Mouse (Mus musculus): ENCODE results near the gene Taar3.

Taar3 gene

DNA sequence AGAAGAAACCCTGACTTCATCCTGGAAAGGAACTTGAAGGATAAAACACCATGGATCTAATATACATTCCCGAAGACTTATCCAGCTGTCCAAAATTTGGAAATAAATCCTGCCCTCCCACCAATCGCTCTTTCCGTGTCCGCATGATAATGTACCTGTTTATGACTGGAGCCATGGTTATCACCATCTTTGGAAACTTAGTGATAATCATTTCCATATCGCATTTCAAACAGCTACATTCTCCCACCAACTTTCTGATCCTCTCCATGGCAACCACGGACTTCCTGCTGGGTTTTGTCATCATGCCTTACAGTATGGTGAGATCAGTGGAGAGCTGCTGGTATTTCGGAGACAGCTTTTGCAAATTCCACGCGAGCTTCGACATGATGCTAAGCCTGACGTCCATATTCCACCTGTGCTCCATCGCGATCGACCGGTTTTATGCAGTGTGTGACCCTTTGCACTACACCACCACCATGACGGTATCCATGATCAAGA is at the start of gene Taar3:
Taar3 (plus strand) TSS at position 51 of the 498 bp plus-strand sequence.
- ATAC-seq (ENCODE audit: insufficient number of reproducible peaks, low FRiP score, low TSS enrichment) = no peak

DNA sequence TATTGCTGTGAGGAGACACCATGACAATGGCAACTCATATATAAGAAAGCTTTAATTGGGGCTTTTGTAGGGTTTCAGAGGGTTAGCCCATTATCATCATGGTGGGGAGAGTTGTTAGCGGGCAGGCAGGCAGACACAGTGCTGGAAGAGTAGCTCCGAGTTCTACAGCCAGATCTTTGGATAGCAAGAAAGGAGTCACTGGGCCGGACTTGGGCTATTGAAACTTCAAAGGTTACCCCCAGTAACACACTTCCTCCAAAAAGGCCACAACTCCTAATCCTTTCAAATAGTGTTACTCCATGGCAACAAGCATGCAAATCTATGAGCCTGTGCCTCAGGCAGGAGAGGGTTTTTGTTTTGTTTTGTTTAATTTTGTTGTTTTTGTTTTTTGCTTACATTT is 48.2 kb upstream of the Taar3 start:
- no peak for ATAC-seq (ENCODE audit: insufficient number of reproducible peaks, low FRiP score, low TSS enrichment)

DNA sequence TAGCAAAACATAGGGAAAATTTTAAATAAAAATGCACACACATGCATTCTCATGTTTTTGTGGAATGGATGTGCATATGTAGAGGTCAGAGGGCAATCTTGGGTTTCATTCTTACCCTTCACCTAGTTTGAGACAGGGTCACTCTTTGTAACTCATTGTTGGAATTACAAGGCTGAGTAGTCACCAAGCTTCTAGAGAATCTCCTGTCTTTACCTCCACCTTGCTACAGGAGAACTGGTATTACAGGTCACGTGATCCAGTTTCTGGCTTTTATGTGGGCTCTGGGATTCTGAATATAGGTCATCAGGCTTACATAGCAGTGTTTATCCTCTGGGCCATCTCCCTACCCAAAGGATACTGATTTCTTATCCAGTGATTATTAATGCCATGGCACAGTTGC is 43.7 kb upstream of the Taar3 start:
- ATAC-seq (ENCODE audit: insufficient number of reproducible peaks, low FRiP score, low TSS enrichment) = no peak

DNA sequence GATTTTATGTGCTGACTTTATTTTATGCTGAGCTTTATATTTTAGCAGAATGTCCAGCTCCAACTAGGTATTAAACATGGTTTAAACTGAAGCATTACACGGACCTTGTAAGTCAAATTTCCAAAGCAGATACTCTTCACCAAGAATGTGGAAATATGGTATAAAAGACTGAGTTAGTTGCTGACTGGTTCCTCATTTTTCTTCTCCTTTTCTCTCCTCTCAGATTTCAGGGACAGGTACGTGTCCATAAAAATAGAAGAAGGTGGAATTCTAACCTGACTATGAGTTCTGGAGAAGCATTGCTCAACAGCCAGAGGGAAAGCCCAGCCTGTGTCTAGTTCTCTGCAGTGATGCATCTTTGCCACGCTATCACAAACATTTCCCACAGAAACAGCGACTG is 29.3 kb upstream of the Taar3 start, which contains the start of gene Taar1:
Taar1 (plus strand) TSS at position 301 of the 400 bp plus-strand sequence.
- ATAC-seq (ENCODE audit: insufficient number of reproducible peaks, low FRiP score, low TSS enrichment) = no peak

DNA sequence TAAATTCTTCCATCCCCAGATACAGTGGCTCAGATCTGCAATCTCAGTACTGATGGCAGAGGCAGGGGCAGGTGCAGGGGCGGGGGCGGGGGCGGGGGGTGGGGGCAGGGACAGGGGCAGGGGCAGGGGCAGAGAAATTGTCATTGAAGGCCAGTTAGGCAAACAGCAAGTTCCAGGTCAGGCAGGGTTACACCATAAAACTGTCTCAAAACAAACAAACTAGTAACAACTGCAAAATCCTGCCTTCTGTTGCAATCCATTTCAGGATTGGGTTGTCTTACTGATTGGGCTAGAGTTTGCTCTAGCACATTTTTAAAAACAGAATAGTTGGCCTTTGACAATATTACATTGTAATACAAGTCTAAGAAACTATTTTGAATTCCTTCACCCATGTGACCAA is 26.9 kb upstream of the Taar3 start:
- no peak for ATAC-seq (ENCODE audit: insufficient number of reproducible peaks, low FRiP score, low TSS enrichment)

DNA sequence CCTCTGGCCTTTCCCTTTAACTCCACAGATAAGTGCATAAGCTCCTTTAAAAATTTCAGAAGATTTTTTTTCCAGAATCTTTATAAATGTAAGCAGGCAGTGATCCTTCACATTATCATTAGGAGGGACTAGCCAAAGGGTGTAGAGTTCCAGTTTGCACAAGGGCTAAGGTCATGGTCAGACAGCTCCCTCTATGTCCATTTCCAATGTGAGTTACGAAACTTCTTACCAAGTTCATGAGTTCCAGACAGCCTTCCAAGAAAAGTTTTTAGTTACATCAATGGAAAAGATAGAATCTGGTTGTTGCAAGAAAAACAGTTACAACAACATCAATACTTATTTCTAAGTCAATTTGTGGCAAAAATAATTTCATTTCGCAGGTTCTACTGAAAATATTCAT is 25.4 kb upstream of the Taar3 start:
- no peak for ATAC-seq (ENCODE audit: insufficient number of reproducible peaks, low FRiP score, low TSS enrichment)

DNA sequence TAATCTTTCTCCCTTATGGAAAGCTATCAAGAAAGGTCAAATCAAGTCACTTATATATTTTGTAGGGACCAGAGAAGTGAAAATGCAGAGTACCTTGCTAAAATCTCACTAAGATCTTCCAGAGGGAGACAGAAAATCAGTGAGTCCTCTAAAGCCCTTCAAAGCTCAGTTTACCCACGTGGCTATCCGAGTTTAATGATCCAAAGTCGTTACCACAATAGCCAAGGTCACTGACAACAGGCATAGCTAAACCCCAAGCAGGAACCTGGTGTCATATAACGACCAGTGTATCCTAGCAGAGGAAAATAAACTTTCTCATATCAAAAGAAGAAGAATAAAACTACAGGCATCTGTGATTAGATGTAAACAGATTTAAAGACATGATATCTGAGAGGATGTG is 11.7 kb upstream of the Taar3 start:
- no peak for ATAC-seq (ENCODE audit: insufficient number of reproducible peaks, low FRiP score, low TSS enrichment)

DNA sequence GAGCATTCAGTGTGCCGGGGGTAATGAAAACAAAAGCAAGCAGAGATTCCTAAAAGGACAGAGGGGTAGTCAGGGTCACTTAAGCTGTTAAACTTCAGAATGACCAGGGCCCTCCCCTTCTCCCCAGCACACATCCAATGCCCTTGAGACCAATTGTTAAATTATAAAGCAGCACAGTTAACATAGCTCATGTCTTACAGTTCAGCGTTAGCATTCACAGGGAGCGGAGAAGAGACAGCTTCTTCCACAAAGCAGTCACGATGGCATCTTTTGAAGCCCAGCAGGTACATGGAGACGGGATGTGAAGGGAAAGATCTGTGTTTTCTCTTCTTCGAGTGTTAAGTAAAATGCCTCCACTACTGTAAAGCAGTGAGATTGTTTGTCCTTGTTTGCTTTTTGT is 11.0 kb upstream of the Taar3 start, which contains the start of gene Taar2:
Taar2 (plus strand) TSS at position 261 of the 400 bp plus-strand sequence.
- 0 out of 2 replicates have a peak, but pooled peaks have one; percentile 20 for ATAC-seq (ENCODE audit: insufficient number of reproducible peaks, low FRiP score, low TSS enrichment)

DNA sequence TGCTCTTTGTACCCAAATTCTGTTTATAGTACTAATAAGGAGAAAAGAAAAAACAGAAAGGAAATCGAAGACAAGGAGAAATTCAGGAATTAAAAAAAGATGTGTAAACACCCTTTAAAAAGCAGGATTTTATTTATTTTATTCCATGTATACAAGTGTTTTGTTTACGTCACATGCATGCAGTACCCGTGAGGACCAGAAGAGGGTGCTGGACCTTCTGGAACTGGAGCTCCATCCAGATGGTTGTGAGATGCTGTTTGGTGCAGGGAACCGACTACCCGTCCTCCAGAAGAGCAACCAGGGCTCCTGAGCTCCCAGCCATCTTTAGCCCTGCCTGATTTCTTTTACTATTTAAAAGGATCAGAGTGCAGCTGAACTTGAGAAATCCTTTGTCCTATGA is 6.9 kb upstream of the Taar3 start:
- no peak for ATAC-seq (ENCODE audit: insufficient number of reproducible peaks, low FRiP score, low TSS enrichment)

DNA sequence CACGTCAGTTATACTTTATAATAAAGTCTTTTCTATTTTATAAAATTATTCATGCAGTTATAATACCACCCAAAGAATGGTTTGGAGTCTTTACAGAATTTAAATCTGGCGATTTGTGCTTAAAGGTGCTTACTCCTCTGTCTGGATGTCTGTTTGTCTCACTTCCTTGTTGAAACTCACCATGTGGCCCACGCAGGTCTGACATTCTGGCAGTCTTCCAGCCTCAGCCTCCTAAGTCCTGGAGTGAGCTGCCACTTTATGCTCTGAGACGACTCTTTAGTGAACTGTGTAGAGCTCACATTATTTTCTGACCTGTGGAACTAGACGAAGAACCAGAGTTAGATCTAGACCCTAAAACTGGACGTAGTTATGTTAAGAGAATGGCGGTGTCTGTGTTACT is 1.3 kb upstream of the Taar3 start:
- no peak for ATAC-seq (ENCODE audit: insufficient number of reproducible peaks, low FRiP score, low TSS enrichment)

DNA sequence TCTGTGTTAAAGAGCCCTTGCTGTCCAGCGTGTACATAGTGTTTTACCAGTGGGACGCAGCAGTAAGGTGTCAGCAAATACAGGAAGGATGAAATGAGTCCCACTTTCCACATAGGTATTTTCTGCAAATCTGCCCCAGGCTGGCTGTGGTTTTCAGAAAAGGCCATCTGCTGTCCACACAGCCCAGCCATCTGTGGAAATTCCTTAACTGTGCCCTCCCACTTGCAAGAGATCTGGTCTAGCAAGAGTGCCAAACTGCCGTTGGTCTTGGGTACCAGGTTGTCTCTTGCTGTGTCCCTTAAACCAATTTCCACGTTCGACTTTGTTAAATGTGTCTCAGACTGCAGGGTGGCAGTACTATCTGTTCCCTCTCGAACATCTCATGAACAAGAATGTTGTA is 2.4 kb downstream of the Taar3 start:
- ATAC-seq (ENCODE audit: insufficient number of reproducible peaks, low FRiP score, low TSS enrichment) = peak; percentile 93

DNA sequence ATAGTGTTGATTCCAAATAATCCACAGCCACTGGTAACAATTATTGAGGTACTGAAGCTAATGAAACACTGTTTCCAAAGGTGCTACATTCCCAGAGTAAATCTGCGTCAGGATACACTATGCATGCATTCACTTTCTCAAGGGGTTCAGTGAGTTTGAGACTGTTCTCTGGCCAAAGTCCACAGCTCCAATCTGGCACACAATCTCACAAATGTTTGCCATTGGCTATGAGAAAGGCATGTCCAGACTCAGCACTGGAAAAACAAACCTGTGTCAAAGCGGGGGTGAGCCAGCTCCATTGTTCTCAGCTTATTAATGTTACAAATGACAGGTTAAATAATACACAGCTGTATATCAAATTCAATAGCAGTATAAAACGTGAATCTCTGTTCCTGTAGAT is 9.7 kb downstream of the Taar3 start:
- ATAC-seq (ENCODE audit: insufficient number of reproducible peaks, low FRiP score, low TSS enrichment) = no peak

DNA sequence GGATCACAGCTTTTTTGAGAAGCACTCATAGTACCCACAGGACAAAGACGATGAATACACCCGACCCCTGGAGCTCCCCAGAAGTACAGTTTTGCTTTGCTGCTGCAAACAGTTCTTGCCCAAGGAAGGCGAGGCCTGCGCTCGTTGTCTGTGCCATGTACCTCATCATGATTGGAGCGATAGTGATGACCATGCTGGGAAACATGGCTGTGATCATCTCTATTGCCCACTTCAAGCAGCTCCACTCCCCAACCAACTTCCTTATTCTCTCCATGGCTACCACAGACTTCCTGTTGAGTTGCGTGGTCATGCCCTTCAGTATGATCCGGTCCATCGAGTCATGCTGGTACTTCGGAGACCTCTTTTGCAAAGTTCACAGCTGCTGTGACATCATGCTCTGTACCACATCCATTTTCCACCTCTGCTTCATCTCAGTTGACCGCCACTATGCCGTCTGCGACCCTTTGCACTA is 11.1 kb downstream of the Taar3 start, which contains the start of gene Taar4:
Taar4 (plus strand) TSS at position 51 of the 472 bp plus-strand sequence.
- ATAC-seq (ENCODE audit: insufficient number of reproducible peaks, low FRiP score, low TSS enrichment) = no peak

DNA sequence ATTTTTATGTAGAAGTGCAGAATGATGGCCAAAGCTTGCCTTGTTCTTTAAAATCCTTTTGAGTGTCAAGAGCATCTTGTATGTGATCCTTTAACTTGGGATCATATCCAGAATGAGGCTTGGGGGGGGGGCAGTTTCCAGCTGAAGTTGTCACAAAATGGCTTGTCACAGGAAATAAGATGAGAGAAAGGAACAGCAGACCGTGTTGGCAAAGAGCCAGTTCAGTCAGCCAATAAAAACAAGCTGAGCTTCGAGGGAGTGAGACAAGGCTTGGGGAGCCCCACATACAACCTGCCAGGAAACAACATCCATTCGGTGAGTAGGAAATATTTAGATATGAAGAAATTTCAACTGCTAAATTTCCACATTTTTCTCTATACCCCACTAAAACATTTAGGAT is 14.1 kb downstream of the Taar3 start:
- no peak for ATAC-seq (ENCODE audit: insufficient number of reproducible peaks, low FRiP score, low TSS enrichment)

DNA sequence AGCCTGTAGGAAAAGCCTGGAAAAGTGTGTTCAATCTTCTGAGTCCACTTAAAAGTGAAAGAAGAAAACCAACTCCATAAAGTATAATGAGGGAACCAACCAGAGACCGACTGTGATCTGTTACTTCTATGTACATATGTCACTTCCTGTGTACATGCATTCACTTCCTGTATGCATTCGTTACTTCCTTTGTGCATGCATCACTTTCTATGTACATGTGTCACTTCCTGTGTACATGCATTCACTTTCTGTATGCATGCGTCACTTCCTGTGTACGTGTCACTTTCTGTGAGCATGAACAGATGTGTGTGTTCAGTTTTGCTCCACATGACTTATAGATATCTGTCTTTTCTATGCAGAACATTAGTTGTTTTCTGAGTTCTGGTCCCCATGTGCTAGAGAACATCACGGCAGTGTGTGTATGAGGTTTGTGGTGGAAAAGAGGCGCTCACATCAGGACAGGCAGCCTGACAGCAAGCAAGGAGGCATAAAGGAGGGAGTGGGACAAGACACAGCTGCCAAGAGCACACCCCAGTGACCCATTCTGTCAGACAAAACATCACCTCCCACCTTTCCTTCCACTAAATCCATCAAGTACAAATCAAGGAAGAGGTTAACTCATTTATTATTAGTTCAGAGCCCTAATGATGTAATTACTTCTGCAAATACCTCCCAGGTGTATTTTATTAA is 15.7 kb downstream of the Taar3 start:
- ATAC-seq (ENCODE audit: insufficient number of reproducible peaks, low FRiP score, low TSS enrichment) = no peak

DNA sequence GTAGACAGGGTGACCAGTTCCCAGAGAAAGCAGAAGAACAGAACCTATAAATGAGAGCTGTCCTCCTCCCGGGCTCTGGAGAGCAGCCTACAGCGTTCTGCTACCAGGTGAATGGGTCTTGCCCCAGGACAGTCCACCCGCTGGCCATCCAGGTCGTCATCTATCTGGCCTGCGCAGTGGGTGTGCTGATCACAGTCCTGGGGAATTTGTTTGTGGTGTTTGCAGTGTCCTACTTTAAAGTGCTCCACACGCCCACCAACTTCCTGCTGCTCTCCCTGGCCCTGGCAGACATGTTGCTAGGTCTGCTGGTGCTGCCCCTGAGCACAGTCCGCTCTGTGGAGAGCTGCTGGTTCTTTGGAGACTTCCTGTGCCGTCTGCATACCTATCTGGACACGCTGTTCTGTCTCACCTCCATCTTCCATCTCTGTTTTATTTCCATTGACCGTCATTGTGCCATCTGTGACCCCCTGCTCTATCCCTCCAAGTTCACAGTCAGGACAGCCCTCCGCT is 21.4 kb downstream of the Taar3 start, which contains the start of gene Taar5:
Taar5 (plus strand) TSS at position 51 of the 510 bp plus-strand sequence.
- peak; percentile 16; the same call in 1 of the 2 replicates for ATAC-seq (ENCODE audit: insufficient number of reproducible peaks, low FRiP score, low TSS enrichment)

DNA sequence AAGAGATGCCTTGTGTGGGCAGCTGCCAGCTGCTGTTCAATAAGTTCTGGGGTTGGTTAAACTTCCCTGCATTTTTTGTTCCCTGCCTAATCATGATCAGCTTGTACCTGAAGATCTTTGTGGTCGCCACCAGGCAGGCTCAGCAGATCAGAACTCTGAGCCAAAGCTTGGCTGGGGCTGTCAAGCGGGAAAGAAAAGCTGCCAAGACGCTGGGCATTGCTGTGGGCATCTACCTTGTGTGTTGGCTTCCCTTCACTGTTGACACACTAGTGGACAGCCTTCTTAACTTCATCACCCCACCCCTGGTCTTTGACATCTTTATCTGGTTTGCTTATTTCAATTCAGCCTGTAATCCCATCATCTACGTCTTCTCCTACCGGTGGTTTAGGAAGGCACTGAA is 21.9 kb downstream of the Taar3 start:
- ATAC-seq (ENCODE audit: insufficient number of reproducible peaks, low FRiP score, low TSS enrichment) = peak; percentile 67; the same call in 1 of the 2 replicates

DNA sequence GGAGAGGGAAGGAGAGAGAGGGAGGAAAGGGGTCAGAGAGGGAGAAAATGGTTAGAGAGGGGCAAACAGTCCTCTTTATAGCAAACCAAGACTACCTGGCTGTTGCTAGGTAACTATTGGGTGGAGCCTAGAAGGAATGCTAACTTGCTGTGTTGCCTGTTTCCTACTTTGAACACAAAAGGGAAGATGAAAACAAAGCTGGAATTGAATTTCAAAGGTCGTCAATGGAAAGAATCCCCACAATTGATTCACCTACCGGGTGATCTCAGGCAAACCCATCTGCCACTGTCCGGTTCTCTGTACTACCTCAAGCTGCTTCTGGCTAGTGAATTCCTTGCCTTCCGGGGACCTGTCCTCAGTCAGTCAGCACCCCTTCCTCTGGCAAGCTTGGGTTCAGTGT is 28.6 kb downstream of the Taar3 start:
- ATAC-seq (ENCODE audit: insufficient number of reproducible peaks, low FRiP score, low TSS enrichment) = no peak

DNA sequence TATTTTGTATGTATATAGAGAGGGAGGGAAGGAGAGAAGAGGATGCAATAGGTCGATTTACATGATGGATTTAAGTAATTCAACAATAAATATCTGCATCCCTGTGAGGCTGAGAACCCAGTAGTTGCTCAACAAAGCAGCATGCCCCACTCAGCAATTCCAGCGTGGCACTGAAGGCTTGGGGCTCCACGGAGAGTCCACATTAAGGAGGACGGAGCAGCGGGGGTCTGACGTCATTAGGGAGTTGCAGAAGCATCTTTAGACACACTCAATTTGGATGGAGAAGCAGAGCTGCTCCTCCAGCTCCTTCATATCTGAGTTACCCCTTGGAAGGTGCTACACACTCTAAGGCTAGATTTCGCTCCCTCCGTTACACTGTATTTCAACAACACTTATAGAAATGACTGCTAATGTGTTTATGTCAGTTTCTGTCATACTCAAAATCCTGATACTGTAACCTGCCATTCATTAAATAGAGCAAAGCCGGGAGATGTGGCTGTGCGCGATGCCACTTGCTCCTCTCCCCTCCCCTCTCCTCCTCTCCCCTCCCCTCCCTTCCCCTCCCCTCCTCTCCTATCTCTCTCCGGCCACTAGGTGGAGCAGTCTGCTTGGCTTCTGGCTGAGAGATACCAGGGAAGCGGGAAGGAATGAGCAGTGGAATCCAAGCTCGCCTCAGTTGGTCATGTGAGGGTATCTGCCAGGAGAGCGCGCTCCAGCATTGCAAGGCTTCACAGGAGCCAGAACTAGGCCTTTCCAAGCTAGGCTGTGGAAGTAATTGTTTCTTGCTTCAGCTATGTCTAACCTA is 29.7 kb downstream of the Taar3 start:
- ATAC-seq (ENCODE audit: insufficient number of reproducible peaks, low FRiP score, low TSS enrichment) = peak; percentile 76

DNA sequence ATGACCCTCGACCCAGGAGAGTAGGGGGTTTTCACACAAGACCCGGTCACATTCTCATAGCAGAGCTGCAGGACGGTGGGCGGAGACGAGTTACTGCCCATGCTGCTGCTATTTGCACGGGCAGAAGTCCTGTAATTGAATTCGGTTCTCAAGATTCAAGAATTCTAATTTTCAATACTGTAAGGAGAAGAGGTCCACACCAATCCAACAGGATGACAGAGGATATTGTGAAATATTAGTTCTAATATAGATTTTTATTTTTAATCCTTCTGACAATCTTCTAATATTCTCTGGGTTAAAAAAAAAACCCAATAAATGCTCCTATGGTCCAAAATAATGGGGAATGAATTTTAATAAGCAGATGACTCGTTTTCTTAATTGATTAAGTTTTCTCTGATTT is 36.2 kb downstream of the Taar3 start, which contains the start of gene Taar6:
Taar6 (minus strand) TSS at position 101 of the 400 bp plus-strand sequence.
- ATAC-seq (ENCODE audit: insufficient number of reproducible peaks, low FRiP score, low TSS enrichment) = no peak

DNA sequence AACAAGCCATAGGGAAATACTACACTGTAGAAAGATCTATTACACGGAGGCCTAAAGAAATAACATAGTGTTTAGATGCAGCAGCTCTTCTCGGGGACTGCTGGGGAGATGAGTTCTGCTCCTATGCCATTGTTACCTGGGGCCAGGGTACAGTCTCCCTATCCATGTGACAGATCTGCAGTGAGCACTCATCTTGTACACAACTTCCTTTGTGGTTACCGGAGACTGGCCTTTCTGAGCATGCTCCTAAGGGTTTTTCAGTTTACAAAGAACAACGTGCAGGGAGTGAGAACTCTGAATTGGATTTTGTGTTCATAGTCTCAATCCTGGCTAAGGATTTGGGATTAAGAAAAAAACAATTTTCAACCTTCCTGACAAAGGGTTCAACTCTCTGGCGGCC is 37.1 kb downstream of the Taar3 start:
- ATAC-seq (ENCODE audit: insufficient number of reproducible peaks, low FRiP score, low TSS enrichment) = no peak
